Mouse (Mus musculus): ENCODE measurements around the gene Ccdc74a. TPM values are rescaled to one million over a fixed set of nuclear protein-coding genes. Genes with fewer than 3 reads are reported as not detected.
"Not testable (repeated sequence)": the region's sequence is repeated elsewhere in the genome, so short reads cannot be mapped to it uniquely, and the experiment has no call there.

The Ccdc74a gene
- total RNA-seq (2021) = 10 to 100 TPM; 24.0 to 32.4 TPM
- long read RNA-seq, experiment 1, transcript Ccdc74a-207 (4 exons, 1,040 nt) = major isoform, 12 of 30 reads
- long read RNA-seq, experiment 1, transcript Ccdc74a-209 (3 exons, 685 nt) = minor isoform, 7 of 30 reads
- long read RNA-seq, experiment 1, partial matches to known transcripts = 1 of 30 reads
- long read RNA-seq, experiment 1, other reads (novel, unspliced or antisense) = 2 of 30 reads
- long read RNA-seq, experiment 2, transcript Ccdc74a-207 (4 exons, 1,040 nt) = major isoform, 5 of 14 reads
- long read RNA-seq, experiment 2, partial matches to known transcripts = 0 of 14 reads
- long read RNA-seq, experiment 2, other reads (novel, unspliced or antisense) = 3 of 14 reads

GRCm38 (mm10) chr16:17646310-17647114 lies at the start of gene Ccdc74a:
Gene Ccdc74a, plus strand, starts transcription at chr16:17646470.
- peak; percentile 67 to 86 for DNase-seq (ENCODE audit: low spot score in 2 of 2)

GRCm38 (mm10) chr16:17600944-17601562 lies 45.2 kb upstream of the Ccdc74a start:
- no peak for DNase-seq (ENCODE audit: low spot score in 2 of 2)

GRCm38 (mm10) chr16:17604941-17605340 lies 41.3 kb upstream of the Ccdc74a start:
- no peak for DNase-seq (ENCODE audit: low spot score in 2 of 2)

- DNase-seq (ENCODE audit: low spot score in 2 of 2) = peak; percentile 22 to 34
These were observed 40.6 kb upstream of the Ccdc74a start for GRCm38 (mm10) chr16:17605684-17606083.

- peak; percentile 45 to 51 for DNase-seq (ENCODE audit: low spot score in 2 of 2)
These were observed 34.9 kb upstream of the Ccdc74a start for GRCm38 (mm10) chr16:17611383-17611782.

GRCm38 (mm10) chr16:17614740-17615139 lies 31.5 kb upstream of the Ccdc74a start:
- not testable (repeated sequence) for DNase-seq (ENCODE audit: low spot score in 2 of 2)

- DNase-seq (ENCODE audit: low spot score in 2 of 2) = no peak
These were observed 30.1 kb upstream of the Ccdc74a start for GRCm38 (mm10) chr16:17616212-17616611.

- peak; percentile 64 to 68 for DNase-seq (ENCODE audit: low spot score in 2 of 2)
These were observed 28.2 kb upstream of the Ccdc74a start for GRCm38 (mm10) chr16:17617922-17618565.

GRCm38 (mm10) chr16:17619198-17620105 lies 26.8 kb upstream of the Ccdc74a start, which contains the start of gene Smpd4:
Gene Smpd4, plus strand, starts transcription at chr16:17619354.
- peak; percentile 87 to 93 for DNase-seq (ENCODE audit: low spot score in 2 of 2)

GRCm38 (mm10) chr16:17621936-17622335 lies 24.3 kb upstream of the Ccdc74a start:
- DNase-seq (ENCODE audit: low spot score in 2 of 2) = no peak

- DNase-seq (ENCODE audit: low spot score in 2 of 2) = no peak
These were observed 20.6 kb upstream of the Ccdc74a start for GRCm38 (mm10) chr16:17625488-17626268.

GRCm38 (mm10) chr16:17626269-17626555 lies 20.1 kb upstream of the Ccdc74a start:
- DNase-seq (ENCODE audit: low spot score in 2 of 2) = peak in 1 of 2 experiments; percentile 39

GRCm38 (mm10) chr16:17632580-17632979 lies 13.7 kb upstream of the Ccdc74a start:
- DNase-seq (ENCODE audit: low spot score in 2 of 2) = no peak

GRCm38 (mm10) chr16:17633481-17634181 lies 12.6 kb upstream of the Ccdc74a start:
- no peak for DNase-seq (ENCODE audit: low spot score in 2 of 2)

GRCm38 (mm10) chr16:17636904-17637303 lies 9.4 kb upstream of the Ccdc74a start:
- no peak for DNase-seq (ENCODE audit: low spot score in 2 of 2)

GRCm38 (mm10) chr16:17637610-17638009 lies 8.7 kb upstream of the Ccdc74a start:
- no peak for DNase-seq (ENCODE audit: low spot score in 2 of 2)

GRCm38 (mm10) chr16:17638036-17638628 lies 8.1 kb upstream of the Ccdc74a start:
- no peak for DNase-seq (ENCODE audit: low spot score in 2 of 2)

GRCm38 (mm10) chr16:17639081-17639480 lies 7.2 kb upstream of the Ccdc74a start:
- no peak for DNase-seq (ENCODE audit: low spot score in 2 of 2)
